Mouse (Mus musculus): ENCODE data around the gene Eif6. TPM values are rescaled to one million over a fixed set of nuclear protein-coding genes. Genes with fewer than 3 reads are reported as not detected.

The Eif6 gene
- 88.0 and 121 TPM in 2 replicates for polyA plus RNA-seq (2021; fragmentation: Nextera tagmentation)
- long read RNA-seq, experiment 1, transcript Eif6-202 (2 exons, 1,382 nt), result minor isoform, 5 of 214 reads
- long read RNA-seq, experiment 1, transcript Eif6-201 (6 exons, 1,500 nt), result major isoform, 190 of 214 reads
- long read RNA-seq, experiment 1, partial matches to known transcripts, result 12 of 214 reads
- long read RNA-seq, experiment 1, other reads (novel, unspliced or antisense), result 7 of 214 reads
- long read RNA-seq, experiment 2, transcript Eif6-201 (6 exons, 1,500 nt), result major isoform, 121 of 144 reads
- long read RNA-seq, experiment 2, partial matches to known transcripts, result 17 of 144 reads
- long read RNA-seq, experiment 2, other reads (novel, unspliced or antisense), result 6 of 144 reads

DNA sequence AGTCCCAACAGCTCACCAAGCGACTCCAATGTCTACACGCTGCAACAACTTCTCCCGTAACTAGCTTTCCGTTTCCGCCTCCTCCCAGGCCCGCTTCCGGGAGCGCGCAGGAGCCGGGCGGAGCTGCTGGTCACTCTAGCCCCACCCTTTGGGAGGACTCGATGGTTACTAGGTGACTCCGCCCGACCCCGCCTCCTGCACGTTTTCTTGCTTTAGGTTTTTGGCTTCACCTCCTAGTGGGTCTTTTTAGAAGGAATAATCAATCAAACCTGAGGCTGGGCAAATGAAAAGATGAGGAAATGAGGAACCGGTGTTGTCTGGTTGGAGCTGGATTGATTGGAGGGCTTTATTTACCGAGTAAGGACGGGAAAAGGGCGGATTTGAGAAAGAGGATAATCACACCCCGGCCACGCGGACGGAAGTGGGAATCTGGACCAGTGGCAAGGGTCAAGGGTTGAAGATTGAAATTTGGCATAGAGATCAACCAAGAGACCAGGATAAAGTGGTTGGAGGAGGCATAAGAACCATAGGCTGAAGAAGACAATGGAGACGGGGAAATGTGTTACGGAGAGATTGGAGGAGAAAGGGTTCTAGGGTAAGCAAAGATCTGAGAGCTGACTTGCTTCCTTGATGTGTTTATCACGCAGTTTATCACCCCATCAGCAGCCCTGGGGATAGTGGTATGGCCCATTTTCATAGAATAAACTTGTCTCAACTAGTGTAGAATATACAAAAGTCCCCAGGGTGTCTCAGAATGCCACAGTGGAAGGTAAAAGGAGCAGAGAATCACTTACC, at the start of gene Eif6:
Eif6 (minus strand) TSS at position 296 of the 795 bp plus-strand sequence.

GRCm38 (mm10) chr2:155834732-155835131, 8.0 kb upstream of the Eif6 start, which contains the start of gene Fam83c:
Fam83c (minus strand) TSS chr2:155834854.

GRCm38 (mm10) chr2:155819392-155819448, 7.5 kb downstream of the Eif6 start, which contains the start of gene BC029722:
BC029722 (minus strand) TSS chr2:155819426.

DNA sequence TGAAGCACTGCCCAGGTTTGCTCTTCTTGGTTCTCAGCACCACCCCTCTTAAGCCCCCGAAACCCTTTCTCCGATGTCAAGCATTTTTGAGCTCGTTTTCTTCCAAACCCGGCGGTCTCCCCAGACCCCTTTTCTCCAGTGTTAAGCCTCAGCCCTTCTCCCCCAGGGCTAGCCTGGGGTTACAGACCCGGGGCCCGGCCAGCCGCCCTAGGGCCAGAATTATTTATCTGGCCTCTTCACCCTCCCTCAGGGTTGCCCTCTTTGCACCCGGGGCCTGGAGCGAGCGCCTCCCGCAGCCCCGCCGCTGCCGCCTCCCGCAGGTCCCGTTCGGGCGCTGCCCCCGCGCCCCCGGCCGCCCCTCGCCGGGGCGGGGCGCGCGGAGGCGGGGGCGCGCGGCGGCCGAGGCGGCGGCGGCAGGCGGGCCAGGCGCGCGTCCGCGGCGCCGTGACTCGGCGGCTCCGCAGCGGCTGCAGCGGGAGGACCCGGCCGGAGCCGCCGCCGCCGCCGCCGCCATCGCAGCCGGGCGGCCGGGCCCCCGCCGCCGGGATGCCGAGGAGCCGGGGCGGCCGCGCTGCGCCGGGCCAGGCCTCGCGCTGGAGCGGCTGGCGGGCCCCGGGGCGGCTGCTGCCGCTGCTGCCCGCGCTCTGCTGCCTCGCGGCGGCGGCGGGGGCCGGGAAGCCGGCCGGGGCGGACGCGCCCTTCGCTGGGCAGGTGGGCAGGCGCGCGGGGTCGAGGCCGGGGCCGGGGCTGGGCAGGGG, 51.6 kb downstream of the Eif6 start, which contains the start of gene Mmp24:
Mmp24 (plus strand) TSS at position 416 of the 758 bp plus-strand sequence.

Other genes starting within 250 kb of the Eif6 start
- gene Gss, start 234.1 kb downstream of the Eif6 start, polyA plus RNA-seq (2021; fragmentation: Nextera tagmentation), result 13.1 and 14.4 TPM in 2 replicates
- gene Myh7b, start 215.7 kb downstream of the Eif6 start, polyA plus RNA-seq (2021; fragmentation: Nextera tagmentation), result 2.5 and 2.8 TPM in 2 replicates
- gene Trpc4ap, start 134.5 kb downstream of the Eif6 start, polyA plus RNA-seq (2021; fragmentation: Nextera tagmentation), result 34.4 and 134 TPM in 2 replicates
- gene Edem2, start 97.5 kb downstream of the Eif6 start, polyA plus RNA-seq (2021; fragmentation: Nextera tagmentation), result 17.8 and 18.2 TPM in 2 replicates
- gene Gm17581, start 91.1 kb downstream of the Eif6 start, polyA plus RNA-seq (2021; fragmentation: Nextera tagmentation), result not detected in 2 replicates
- 0.58 and 0.70 TPM in 2 replicates for gene Procr, start 75.8 kb downstream of the Eif6 start, polyA plus RNA-seq (2021; fragmentation: Nextera tagmentation)
- 2.1 and 2.4 TPM in 2 replicates for gene Mmp24, start 51.6 kb downstream of the Eif6 start, polyA plus RNA-seq (2021; fragmentation: Nextera tagmentation)
- 74.3 and 108 TPM in 2 replicates for gene BC029722, start 7.5 kb downstream of the Eif6 start, polyA plus RNA-seq (2021; fragmentation: Nextera tagmentation)
- gene Fam83c, start 7.9 kb upstream of the Eif6 start, polyA plus RNA-seq (2021; fragmentation: Nextera tagmentation), result 0.05 and 0.06 TPM in 2 replicates
- gene Uqcc1, start 103.4 kb upstream of the Eif6 start, polyA plus RNA-seq (2021; fragmentation: Nextera tagmentation), result 53.9 and 71.2 TPM in 2 replicates
- gene Gm15557, start 113.8 kb upstream of the Eif6 start, polyA plus RNA-seq (2021; fragmentation: Nextera tagmentation), result not detected in 2 replicates
- 0.20 and 0.58 TPM in 2 replicates for gene Gdf5, start 118.4 kb upstream of the Eif6 start, polyA plus RNA-seq (2021; fragmentation: Nextera tagmentation)
- 3.9 and 4.1 TPM in 2 replicates for gene Cep250, start 129.5 kb upstream of the Eif6 start, polyA plus RNA-seq (2021; fragmentation: Nextera tagmentation)
- 0.26 and 0.33 TPM in 2 replicates for gene 6430550D23Rik, start 181.1 kb upstream of the Eif6 start, polyA plus RNA-seq (2021; fragmentation: Nextera tagmentation)
- gene Ergic3, start 181.1 kb upstream of the Eif6 start, polyA plus RNA-seq (2021; fragmentation: Nextera tagmentation), result 363 and 436 TPM in 2 replicates
- not detected in 2 replicates for gene Fer1l4, start 226.0 kb upstream of the Eif6 start, polyA plus RNA-seq (2021; fragmentation: Nextera tagmentation)
- gene Spag4, start 238.2 kb upstream of the Eif6 start, polyA plus RNA-seq (2021; fragmentation: Nextera tagmentation), result 2.8 and 3.0 TPM in 2 replicates

Data from left cerebral cortex, adult 6 months (tissue).